Mouse (Mus musculus) ES-Bruce4 (cell line): ENCODE measurements at regions not wholly inside any gene's neighbourhood (a gene's known extent, or its start where the extent isn't known, plus 50 kb on each side); places are given as distances from the start of the nearest gene placed in this dataset.

Experiments used
- CTCF ChIP-seq: IDR thresholded peaks from one replicate; pipeline ENCODE4 v1.8.1; 2011; ENCODE audit warnings: low read depth, low read length
- POLR2A ChIP-seq: IDR thresholded peaks from one replicate; pipeline ENCODE4 v1.8.1; 2011; ENCODE audit warnings: low read length; ENCODE audit not compliant: insufficient read depth

DNA sequence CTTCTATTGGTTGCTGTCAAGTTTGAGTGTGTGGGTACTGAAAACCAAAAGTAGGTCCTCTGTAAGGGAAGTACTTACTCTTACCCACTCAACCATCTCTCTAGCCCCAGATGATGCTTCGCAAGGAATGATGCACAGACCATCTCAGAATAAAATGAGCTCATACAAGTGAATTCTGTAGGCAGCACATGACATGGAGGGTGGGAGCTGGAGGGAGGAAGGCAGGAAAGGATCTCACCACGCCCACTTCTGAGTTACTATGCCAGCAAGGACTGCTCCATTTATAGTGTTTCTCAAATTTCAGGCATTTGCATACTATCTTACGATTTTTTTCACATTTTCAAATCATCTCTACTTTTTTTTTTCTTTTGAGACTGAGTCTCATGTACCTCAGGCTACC is 273.8 kb upstream of the Rack1 start:
- TF ChIP-seq CTCF (no peak), POLR2A (no peak)
